Mouse (Mus musculus) thymus, adult 2 months (tissue): ENCODE measurements around the gene Cdh3.

Experiments
- CTCF ChIP-seq: fragments of 200-500 bp; IDR thresholded peaks from 2 replicates; pipeline ENCODE4 v1.5.1; 2012; ENCODE audit warnings: mild to moderate bottlenecking, control low read depth, low read length, moderate library complexity, borderline replicate concordance; ENCODE audit not compliant: control insufficient read depth, poor library complexity, insufficient read depth; ENCODE audit errors: extremely low read depth
- POLR2A ChIP-seq: fragments of 200-500 bp; IDR thresholded peaks from 2 replicates; pipeline ENCODE4 v1.6.1; 2012; ENCODE audit warnings: mild to moderate bottlenecking, low read length, control low read depth, moderate library complexity; ENCODE audit not compliant: control insufficient read depth, poor library complexity, insufficient read depth; ENCODE audit errors: extremely low read depth

- TF ChIP-seq POLR2A = no peak
- no peak for TF ChIP-seq CTCF
Observed at GRCm38 (mm10) chr8:106586896-106587295, 76.2 kb downstream of the Cdh3 start.
